19 mouse cellular contexts compared by ENCODE assay signal in genomic region chr19:56046784-56047390, GRCm38 (mm10).
DNase-seq lines count a peak whose midpoint lies in the region; ATAC-seq and TF ChIP-seq lines count a peak whose summit lies in the region.
"Had no signal": no experiment of that assay in that cellular context is flagged by ENCODE, and none has a peak within 500 bp of the region (broad histone marks: within the 10 kb centered on the region; RNA-seq: fewer than 3 reads in every experiment).

No protein-coding gene starts in this region.

- H3K36me3 ChIP-seq in heart, embryonic 11.5 days (ENCODE audit: control insufficient read depth, insufficient read depth, low read length) = no peaks in the 10 kb centered on the region
- H3K36me3 ChIP-seq: embryonic facial prominence, embryonic 12.5 days; forebrain, embryonic 15.5 days; heart, embryonic 12.5 days; hindbrain, embryonic 10.5 days had no signal

- H3K9me3 ChIP-seq in heart, embryonic 11.5 days (replicated peaks; ENCODE audit: control insufficient read depth, low read length) = no peaks in the 10 kb centered on the region
- H3K9me3 ChIP-seq: embryonic facial prominence, embryonic 12.5 days; forebrain, embryonic 15.5 days; heart, embryonic 12.5 days; hindbrain, embryonic 10.5 days had no signal

- no peak for TF ChIP-seq CTCF in gastrocnemius, adult 2 months (IDR thresholded peaks at IDR 0.05)

- no peak overlapping the region for H3K9ac ChIP-seq in heart, embryonic 11.5 days (ENCODE audit: low read depth, low read length)
- H3K9ac ChIP-seq: embryonic facial prominence, embryonic 12.5 days; forebrain, embryonic 15.5 days; heart, embryonic 12.5 days; hindbrain, embryonic 14.5 days had no signal

- ATAC-seq in heart, embryonic 11.5 days (replicated peaks; ENCODE audit: insufficient number of reproducible peaks, low FRiP score, low TSS enrichment) = no peak
- ATAC-seq: forebrain, embryonic 15.5 days; intestine, postnatal 0 days had no signal

- H3K27me3 ChIP-seq in heart, embryonic 11.5 days (ENCODE audit: control insufficient read depth, insufficient read depth, low read length) = no peaks in the 10 kb centered on the region
- H3K27me3 ChIP-seq: embryonic facial prominence, embryonic 12.5 days; forebrain, embryonic 15.5 days; heart, embryonic 12.5 days had no signal

- no peak overlapping the region for H3K4me2 ChIP-seq in heart, embryonic 11.5 days
- H3K4me2 ChIP-seq: embryonic facial prominence, embryonic 12.5 days; forebrain, embryonic 15.5 days; heart, embryonic 12.5 days; hindbrain, embryonic 14.5 days had no signal

- no peak overlapping the region for H3K4me3 ChIP-seq in gastrocnemius, adult 2 months
- H3K4me3 ChIP-seq in heart, embryonic 11.5 days (ENCODE audit: low read depth, low read length) = no peak overlapping the region
- H3K4me3 ChIP-seq: embryonic facial prominence, embryonic 12.5 days; forebrain, embryonic 15.5 days; heart, adult 2 months; heart, embryonic 12.5 days; hindbrain, embryonic 10.5 days had no signal

- 83% methylated on average over 16 of the region's 16 CpGs for WGBS in heart, embryonic 11.5 days (ENCODE audit: insufficient replicate concordance)

- peak; percentile 21 for DNase-seq in gastrocnemius, adult 2 months
- DNase-seq in gastrocnemius, adult 8-10 months (ENCODE audit: low spot score in 2 of 2) = no peak
- DNase-seq in heart, adult 11 months = peak; percentile 83
- peak; percentile 65 for DNase-seq in Muller cell, postnatal 12 days (ENCODE audit: inconsistent ontology term)
- DNase-seq in NIH3T3 (ENCODE audit: low read depth) = peak; percentile 27
- DNase-seq in adrenal gland, postnatal 10 days = no peak
- DNase-seq: adrenal gland, postnatal 25 days; cerebellum, adult 2 months; embryo, embryonic 11 days; heart, adult 2 months; kidney, adult 8-10 months had no signal

- H3K4me1 ChIP-seq in heart, embryonic 11.5 days (ENCODE audit: control insufficient read depth, insufficient read depth, low read length) = no peaks in the 10 kb centered on the region
- H3K4me1 ChIP-seq: embryonic facial prominence, embryonic 12.5 days; heart, embryonic 12.5 days; hindbrain, embryonic 10.5 days had no signal

- no peak overlapping the region for H3K27ac ChIP-seq in gastrocnemius, adult 2 months
- H3K27ac ChIP-seq in heart, embryonic 11.5 days (ENCODE audit: low read depth, low read length) = no peak overlapping the region
- H3K27ac ChIP-seq: embryonic facial prominence, embryonic 12.5 days; forebrain, embryonic 15.5 days; heart, adult 2 months; hindbrain, embryonic 10.5 days; hindbrain, embryonic 14.5 days; kidney, postnatal 0 days had no signal

- intact Hi-C loops in gastrocnemius, adult 2 months (cut with DNase I) = no loop called here

Comparison
In these comparisons a context has a peak if more than half of its experiments do, and no peak if none do; other contexts are left out.
1. DNase-seq: peak in gastrocnemius, adult 2 months (single experiment), heart, adult 11 months (single experiment), Muller cell, postnatal 12 days (single experiment) and NIH3T3 (single experiment); none in gastrocnemius, adult 8-10 months (0 of 2) and adrenal gland, postnatal 10 days (single experiment).